Mouse (Mus musculus) limb, embryonic 13.5 days (tissue): ENCODE data around the gene Aggf1. TPM values are rescaled to one million over a fixed set of nuclear protein-coding genes. Genes with fewer than 3 reads are reported as not detected.

Source experiments
- ATAC-seq: fragments of 200-750 bp; cut with Nextera tagmentation; 2 replicates; pipeline ENCODE4 v1.8.0; 2017; ENCODE audit warnings: low read depth, moderate number of reproducible peaks, moderate TSS enrichment; ENCODE audit not compliant: low FRiP score
- H3K27ac ChIP-seq: fragments of 300-500 bp; sonication (generic); 2 replicates; pipeline ENCODE4 v1.5.1; 2015; ENCODE audit warnings: inconsistent platforms, mild to moderate bottlenecking, moderate library complexity
- H3K27me3 ChIP-seq: fragments of 300-500 bp; sonication (generic); 2 replicates; pipeline ENCODE4 v1.6.1; 2015; ENCODE audit warnings: mild to moderate bottlenecking, inconsistent platforms
- H3K36me3 ChIP-seq: fragments of 300-500 bp; sonication (generic); 2 replicates; pipeline ENCODE4 v1.6.1; 2015; ENCODE audit warnings: inconsistent platforms, mild to moderate bottlenecking, moderate library complexity
- H3K4me1 ChIP-seq: fragments of 300-500 bp; sonication (generic); 2 replicates; pipeline ENCODE4 v1.6.1; 2015; ENCODE audit warnings: inconsistent platforms
- H3K4me2 ChIP-seq: fragments of 300-500 bp; sonication (generic); replicated peaks from 2 replicates; pipeline ENCODE4 v1.6.1; 2015; ENCODE audit warnings: inconsistent platforms, mild to moderate bottlenecking, moderate library complexity
- H3K4me3 ChIP-seq: fragments of 300-500 bp; sonication (generic); 2 replicates; pipeline ENCODE4 v1.5.1; 2015; ENCODE audit warnings: moderate library complexity, mild to moderate bottlenecking, inconsistent platforms
- H3K9ac ChIP-seq: fragments of 300-500 bp; sonication (generic); 2 replicates; pipeline ENCODE4 v1.6.1; 2015; ENCODE audit warnings: mild to moderate bottlenecking, inconsistent platforms
- H3K9me3 ChIP-seq: fragments of 300-500 bp; sonication (generic); 2 replicates; pipeline ENCODE4 v1.6.1; 2016; ENCODE audit warnings: inconsistent platforms
- WGBS: fragments of 180-500 bp; shearing (Covaris S2); methylation state at CpG from one replicate; pipeline ENCODE4 v1.1.7; 2015; 5-methylcytosine and 5-hydroxymethylcytosine counted together
- polyA plus RNA-seq: library from polyadenylated mRNA; unstranded; fragments of >200 nt; fragmentation: Nextera tagmentation; extraction: Ambion mirVana; gene quantifications from 2 replicates; pipeline ENCODE4 v1.2.1, GENCODE M21; 2015

The Aggf1 gene
- polyA plus RNA-seq, 1 experiment from 2014 or later = 32.4 TPM

- 30% methylated on average over 4 of the region's 4 CpGs for WGBS
- peak; percentile 78 for ATAC-seq
These were observed 68.6 kb downstream of the Aggf1 start for GRCm38 (mm10) chr13:95306596-95306995.

More at GRCm38 (mm10) chr13:95306596-95306995, 68.6 kb downstream of the Aggf1 start:
- Histone ChIP-seq H3K27me3 (no peaks in the 10 kb centered on the region), H3K4me2 (peak overlapping the region; percentile 35), H3K27ac (peak overlapping the region; percentile 59), H3K36me3 (no peaks in the 10 kb centered on the region), H3K4me1 (peaks cover 15% of the 10 kb centered on the region), H3K4me3 (no peak overlapping the region), H3K9ac (no peak overlapping the region), H3K9me3 (no peaks in the 10 kb centered on the region)

Other genes with a start within 250 kb of the Aggf1 start
- gene Pde8b, start 125.0 kb downstream of the Aggf1 start, polyA plus RNA-seq = 2.7 and 3.5 TPM in 2 replicates
- gene Zbed3, start 51.7 kb downstream of the Aggf1 start, polyA plus RNA-seq = 89.6 and 95.0 TPM in 2 replicates
- 0.31 and 0.51 TPM in 2 replicates for gene Crhbp, start 69.6 kb upstream of the Aggf1 start, polyA plus RNA-seq
- gene S100z, start 103.4 kb upstream of the Aggf1 start, polyA plus RNA-seq = not detected in 2 replicates
- gene F2rl1, start 149.9 kb upstream of the Aggf1 start, polyA plus RNA-seq = 0.74 and 0.85 TPM in 2 replicates
- gene F2r, start 243.1 kb upstream of the Aggf1 start, polyA plus RNA-seq = 101 and 102 TPM in 2 replicates